Mouse (Mus musculus) forebrain, postnatal 0 days (tissue): ENCODE measurements around the gene Gm32742. TPM values are rescaled to one million over a fixed set of nuclear protein-coding genes. Genes with fewer than 3 reads are reported as not detected.

ENCODE experiments used
- ATAC-seq: fragments of 200-750 bp; cut with Nextera tagmentation; 2 replicates; pipeline ENCODE4 v1.8.0; 2017; ENCODE audit warnings: mild to moderate bottlenecking, moderate library complexity
- DNase-seq: peaks from one replicate; pipeline ENCODE4 v3.0.0-alpha.2; 2015
- H3K27ac ChIP-seq: fragments of 300-500 bp; sonication (generic); 2 replicates; pipeline ENCODE4 v1.5.1; 2014; ENCODE audit warnings: low read depth, mild to moderate bottlenecking, antibody characterized with exemption, low read length, moderate library complexity, mixed read lengths
- H3K27me3 ChIP-seq: fragments of 300-500 bp; sonication (generic); 2 replicates; pipeline ENCODE4 v1.6.1; 2014; ENCODE audit warnings: mild to moderate bottlenecking, low read length, mixed read lengths; ENCODE audit not compliant: insufficient read depth
- H3K36me3 ChIP-seq: fragments of 300-500 bp; sonication (generic); 2 replicates; pipeline ENCODE4 v1.6.1; 2014; ENCODE audit warnings: mild to moderate bottlenecking, moderate library complexity; ENCODE audit not compliant: insufficient read depth
- H3K4me1 ChIP-seq: fragments of 300-500 bp; sonication (generic); 2 replicates; pipeline ENCODE4 v1.6.1; 2014; ENCODE audit warnings: antibody characterized with exemption; ENCODE audit not compliant: insufficient read depth
- H3K4me2 ChIP-seq: fragments of 300-500 bp; sonication (generic); 2 replicates; pipeline ENCODE4 v1.6.1; 2014; ENCODE audit warnings: low read depth, mild to moderate bottlenecking, moderate library complexity
- H3K4me3 ChIP-seq: fragments of 300-500 bp; sonication (generic); 2 replicates; pipeline ENCODE4 v1.5.1; 2014; ENCODE audit warnings: low read depth, low read length, mixed read lengths
- H3K9ac ChIP-seq: fragments of 300-500 bp; sonication (generic); 2 replicates; pipeline ENCODE4 v1.6.1; 2014; ENCODE audit warnings: mild to moderate bottlenecking
- H3K9me3 ChIP-seq: fragments of 300-500 bp; sonication (generic); 2 replicates; pipeline ENCODE4 v1.6.1; 2016; ENCODE audit warnings: low read length
- CTCF ChIP-seq: sonication (generic); IDR thresholded peaks from 2 replicates; pipeline ENCODE4 v1.5.1; 2016; ENCODE audit warnings: antibody characterized with exemption, control low read depth, low read depth
- WGBS: fragments of 180-500 bp; shearing (Covaris S2); extraction: QIAGEN DNeasy Blood & Tissue Kit; methylation state at CpG from one replicate; pipeline ENCODE4 v1.1.7; 2014; 5-methylcytosine and 5-hydroxymethylcytosine counted together
- polyA plus RNA-seq: library from polyadenylated mRNA; unstranded; fragments of >200 nt; fragmentation: Nextera tagmentation; extraction: Ambion mirVana; gene quantifications from 2 replicates; pipeline ENCODE4 v1.2.1, GENCODE M21; 2015
- total RNA-seq: library from RNA; depleted of rRNA; stranded (reverse); fragments of >200 nt; gene quantifications from 2 replicates; pipeline ENCODE4 v1.2.3, GENCODE M21; 2014

The Gm32742 gene
- total and polyA plus RNA-seq, 2 experiments from 2014 or later = 0.02 TPM; not detected in 1

DNA sequence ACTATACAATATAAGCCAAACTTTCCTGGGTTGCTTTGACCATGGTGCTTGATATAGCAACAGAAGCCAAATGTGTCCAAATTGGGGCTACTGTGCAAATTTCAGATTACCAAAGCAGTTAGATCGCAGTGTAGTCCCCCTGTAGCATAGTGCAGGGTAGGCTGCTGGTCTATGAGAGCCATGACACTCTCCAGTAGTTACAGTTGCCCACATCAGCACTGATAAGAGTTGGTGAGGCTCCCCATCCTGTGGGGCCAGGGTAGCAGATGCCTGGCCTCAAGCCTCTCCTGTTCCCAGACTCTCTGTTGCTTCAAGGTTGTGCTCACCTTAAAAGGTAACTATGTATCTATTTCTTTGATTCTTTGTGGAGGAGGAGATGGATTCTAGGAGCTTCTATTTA lies 27.5 kb downstream of the Gm32742 start:
- Histone ChIP-seq H3K9me3 (no peaks in the 10 kb centered on the region), H3K27me3 (no peaks in the 10 kb centered on the region), H3K4me1 (no peaks in the 10 kb centered on the region), H3K9ac (no peak overlapping the region), H3K36me3 (no peaks in the 10 kb centered on the region), H3K4me3 (no peak overlapping the region), H3K27ac (no peak overlapping the region), H3K4me2 (no peak overlapping the region)
- ATAC-seq = no peak
- 93% methylated on average over 1 of the region's 1 CpGs for whole genome bisulfite sequencing
- no peak for DNase-seq
- TF ChIP-seq CTCF = no peak

DNA sequence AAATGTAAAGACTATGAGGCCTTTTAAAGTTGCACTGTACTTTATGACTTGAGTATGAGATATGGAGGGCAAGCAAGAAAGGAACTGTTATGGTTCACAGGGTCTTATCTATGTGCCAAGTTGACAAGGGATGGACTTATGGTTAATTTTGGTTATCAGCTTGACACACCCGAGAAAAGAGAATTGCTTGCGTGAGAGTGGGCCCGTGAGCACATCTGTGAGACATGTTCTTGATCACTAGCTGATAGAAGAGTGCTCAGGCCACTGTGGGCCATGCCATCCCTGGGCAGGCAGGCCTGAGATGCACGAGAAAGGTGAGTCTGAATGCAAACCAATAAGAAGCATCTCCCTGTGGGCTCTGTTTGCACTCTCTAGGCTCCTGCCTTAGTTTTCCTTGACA lies 27.9 kb downstream of the Gm32742 start:
- no peak for DNase-seq
- H3K9ac ChIP-seq = no peak overlapping the region
- no peaks in the 10 kb centered on the region for H3K4me1 ChIP-seq
- no peak overlapping the region for H3K4me2 ChIP-seq
- no peak for ATAC-seq
- H3K9me3 ChIP-seq = no peaks in the 10 kb centered on the region
- H3K4me3 ChIP-seq = no peak overlapping the region
- WGBS = 86% methylated on average over 4 of the region's 4 CpGs
- no peak for TF ChIP-seq CTCF
- H3K27ac ChIP-seq = no peak overlapping the region
- no peaks in the 10 kb centered on the region for H3K36me3 ChIP-seq
- no peaks in the 10 kb centered on the region for H3K27me3 ChIP-seq

DNA sequence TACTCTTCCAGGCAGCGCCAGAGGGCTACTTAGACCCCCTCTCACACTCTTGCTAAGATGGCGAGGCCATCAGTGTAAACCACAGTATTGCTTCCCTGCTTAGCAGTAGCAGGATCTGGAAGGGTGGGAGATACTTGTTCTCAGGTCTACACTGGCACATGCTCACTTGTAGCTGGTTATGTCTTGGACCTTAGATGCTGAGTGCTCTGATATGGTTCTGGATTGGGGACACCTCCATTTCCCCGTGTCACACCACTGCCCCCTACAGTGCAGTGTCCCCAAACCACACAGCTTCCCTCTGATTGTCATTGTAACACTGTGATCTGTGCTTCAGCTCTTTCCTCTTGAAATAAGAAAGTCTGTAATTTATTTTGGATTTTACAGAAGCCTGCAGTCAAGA lies 28.3 kb downstream of the Gm32742 start:
- Histone ChIP-seq H3K4me2 (no peak overlapping the region), H3K27me3 (no peaks in the 10 kb centered on the region), H3K9me3 (no peaks in the 10 kb centered on the region), H3K36me3 (no peaks in the 10 kb centered on the region), H3K4me3 (no peak overlapping the region), H3K27ac (no peak overlapping the region), H3K4me1 (no peaks in the 10 kb centered on the region), H3K9ac (no peak overlapping the region)
- DNase-seq = peak; percentile 26
- WGBS = 58% methylated on average over 3 of the region's 3 CpGs
- ATAC-seq = no peak
- TF ChIP-seq CTCF = peak; percentile 66

DNA sequence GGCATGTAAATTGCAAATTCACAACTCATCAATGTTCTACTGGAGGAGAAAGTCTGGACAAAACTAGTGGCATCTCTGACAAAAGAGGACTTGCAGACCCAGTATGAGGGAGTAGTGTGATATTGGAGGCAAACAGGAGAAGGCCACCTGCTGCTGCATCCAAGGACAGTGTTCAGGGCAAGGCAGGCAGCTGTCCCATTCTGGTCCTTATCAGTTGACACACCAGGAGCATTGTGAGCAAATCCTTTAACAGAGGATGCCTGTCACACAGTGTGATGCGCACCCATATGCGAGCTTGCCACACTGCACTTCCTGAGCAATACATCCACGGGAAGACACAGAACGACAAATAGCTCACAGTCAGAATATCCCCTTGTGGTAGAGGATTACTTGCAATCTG lies 50.5 kb downstream of the Gm32742 start:
- Histone ChIP-seq H3K4me3 (no peak overlapping the region), H3K27me3 (no peaks in the 10 kb centered on the region), H3K9ac (no peak overlapping the region), H3K4me1 (no peaks in the 10 kb centered on the region), H3K9me3 (no peaks in the 10 kb centered on the region), H3K36me3 (no peaks in the 10 kb centered on the region), H3K27ac (no peak overlapping the region), H3K4me2 (no peak overlapping the region)
- DNase-seq (no peak), ATAC-seq (no peak)
- TF ChIP-seq CTCF = no peak
- WGBS = 85% methylated on average over 4 of the region's 4 CpGs

DNA sequence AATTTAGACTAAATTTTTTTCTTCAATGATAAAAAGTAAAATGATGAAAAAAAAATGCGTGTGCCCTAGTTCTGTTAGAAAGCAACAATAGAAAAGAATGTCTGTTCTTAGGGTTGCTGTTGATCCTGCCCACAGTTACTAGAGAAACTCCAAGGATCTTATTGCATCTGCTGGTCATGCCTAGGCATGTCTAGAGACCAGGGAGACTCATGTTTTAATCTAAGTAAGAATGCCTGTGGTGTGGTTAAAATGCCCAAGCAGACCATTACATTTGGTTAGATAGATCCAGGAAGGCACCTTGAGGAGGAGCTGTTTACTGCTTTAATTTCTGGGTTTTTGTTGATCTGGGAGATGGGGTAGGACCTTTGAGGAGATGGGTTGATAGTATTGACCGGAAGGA lies 59.6 kb downstream of the Gm32742 start:
- Histone ChIP-seq H3K9me3 (no peaks in the 10 kb centered on the region), H3K4me3 (no peak overlapping the region), H3K9ac (no peak overlapping the region), H3K36me3 (no peaks in the 10 kb centered on the region), H3K27ac (no peak overlapping the region), H3K4me1 (no peaks in the 10 kb centered on the region), H3K4me2 (no peak overlapping the region), H3K27me3 (0 out of 2 replicates have a peak, but pooled peaks cover 2% of the 10 kb centered on the region)
- no peak for TF ChIP-seq CTCF
- ATAC-seq (no peak), DNase-seq (no peak)
- WGBS = 93% methylated on average over 2 of the region's 2 CpGs

DNA sequence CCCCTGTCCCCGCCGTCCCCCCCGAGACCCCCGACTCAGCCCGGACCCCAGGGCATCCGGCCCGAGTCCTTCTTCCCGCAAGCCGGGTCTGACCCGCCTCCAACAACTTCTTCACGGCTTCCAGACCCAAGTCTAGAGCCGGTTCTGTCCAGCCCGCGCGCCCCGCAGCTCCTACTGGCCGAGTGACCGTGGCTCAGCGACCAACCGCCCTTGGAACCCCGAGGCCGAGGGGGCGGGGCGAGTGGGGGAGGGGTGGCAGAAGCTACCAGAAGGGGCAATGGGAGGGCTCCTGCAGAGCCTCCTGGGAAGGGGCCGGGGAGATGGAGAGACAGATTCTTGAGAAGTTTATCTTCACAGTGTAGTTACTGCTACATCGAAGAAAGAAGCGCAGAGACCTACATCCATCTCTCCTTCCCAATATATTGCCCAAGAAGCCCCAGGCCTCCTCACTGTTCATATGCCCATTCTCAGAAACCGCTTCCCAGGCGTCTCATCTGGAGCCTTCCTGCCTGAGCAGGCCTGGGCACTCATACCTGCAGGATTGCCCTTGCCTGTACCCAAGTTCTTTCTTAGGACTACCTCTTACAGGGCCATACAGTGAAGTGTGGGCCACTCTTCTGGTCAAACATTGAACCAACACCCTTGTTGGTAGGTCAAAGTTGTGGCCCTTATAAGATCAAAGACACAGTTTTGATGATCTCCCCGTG lies 61.4 kb downstream of the Gm32742 start:
- no peak overlapping the region for H3K27ac ChIP-seq
- peak; percentile 9 for DNase-seq
- H3K4me2 ChIP-seq = peak overlapping the region; percentile 100
- H3K36me3 ChIP-seq = no peaks in the 10 kb centered on the region
- 0 out of 2 replicates have a peak, but pooled peaks cover 2% of the 10 kb centered on the region for H3K27me3 ChIP-seq
- ATAC-seq = peak; percentile 72
- no peaks in the 10 kb centered on the region for H3K4me1 ChIP-seq
- peak overlapping the region; percentile 51 for H3K4me3 ChIP-seq
- peak overlapping the region; percentile 63 for H3K9ac ChIP-seq
- 14% methylated on average over 28 of the region's 30 CpGs for WGBS
- no peaks in the 10 kb centered on the region for H3K9me3 ChIP-seq
- no peak for TF ChIP-seq CTCF

DNA sequence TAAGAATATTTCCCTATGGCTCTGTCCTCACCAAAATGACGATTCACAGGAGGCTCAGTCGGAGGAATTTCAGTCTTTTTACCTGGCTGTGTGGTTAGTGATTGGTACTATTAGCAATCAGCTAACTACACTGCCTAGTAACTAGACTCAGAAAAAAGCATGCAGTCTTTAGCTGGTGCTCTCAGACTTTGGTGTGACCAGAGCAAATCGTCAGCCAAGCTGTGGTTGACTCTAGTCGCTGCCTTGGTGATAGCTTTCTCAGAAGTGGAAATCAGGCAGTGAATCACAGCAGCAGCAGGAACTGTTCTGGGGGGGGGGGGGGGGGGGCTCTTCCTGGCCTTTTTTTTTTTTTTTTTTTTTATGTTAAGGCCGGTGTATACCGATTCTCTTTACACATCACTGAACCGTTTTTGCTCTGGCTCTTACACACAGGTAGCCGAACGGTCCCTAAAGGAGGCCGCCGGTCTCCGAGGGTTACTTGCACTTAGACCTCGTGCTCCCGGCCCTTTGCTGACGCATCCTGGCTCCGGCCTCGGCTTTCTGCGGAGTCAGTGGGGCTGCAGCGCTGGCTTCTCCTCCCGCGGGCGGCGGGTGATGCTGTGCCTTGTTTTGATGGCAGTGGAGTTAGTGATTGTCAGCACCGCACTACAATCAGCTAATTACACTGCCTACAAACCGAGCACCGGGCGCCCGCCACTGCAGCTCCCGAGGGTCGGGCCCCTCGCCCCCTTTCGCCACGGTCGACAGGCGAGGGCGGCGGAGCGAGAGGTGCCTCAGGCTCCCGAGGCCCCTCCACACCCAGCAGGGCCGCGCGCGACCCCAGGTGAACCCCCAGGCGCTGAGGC lies 62.1 kb downstream of the Gm32742 start:
- Histone ChIP-seq H3K9ac (peak overlapping the region; percentile 63), H3K9me3 (no peaks in the 10 kb centered on the region)
- 3% methylated on average over 43 of the region's 44 CpGs for WGBS

More for the DNA sequence above, 62.1 kb downstream of the Gm32742 start:
- Histone ChIP-seq H3K4me2 (peak overlapping the region; percentile 100), H3K27me3 (0 out of 2 replicates have a peak, but pooled peaks cover 2% of the 10 kb centered on the region), H3K4me3 (peak overlapping the region; percentile 51), H3K27ac (no peak overlapping the region), H3K4me1 (no peaks in the 10 kb centered on the region), H3K36me3 (no peaks in the 10 kb centered on the region)
- TF ChIP-seq CTCF = no peak
- DNase-seq (peak; percentile 56), ATAC-seq (peak; percentile 78)
